Mouse (Mus musculus): ENCODE data around the gene Rab11fip3.

Gene Rab11fip3

DNA sequence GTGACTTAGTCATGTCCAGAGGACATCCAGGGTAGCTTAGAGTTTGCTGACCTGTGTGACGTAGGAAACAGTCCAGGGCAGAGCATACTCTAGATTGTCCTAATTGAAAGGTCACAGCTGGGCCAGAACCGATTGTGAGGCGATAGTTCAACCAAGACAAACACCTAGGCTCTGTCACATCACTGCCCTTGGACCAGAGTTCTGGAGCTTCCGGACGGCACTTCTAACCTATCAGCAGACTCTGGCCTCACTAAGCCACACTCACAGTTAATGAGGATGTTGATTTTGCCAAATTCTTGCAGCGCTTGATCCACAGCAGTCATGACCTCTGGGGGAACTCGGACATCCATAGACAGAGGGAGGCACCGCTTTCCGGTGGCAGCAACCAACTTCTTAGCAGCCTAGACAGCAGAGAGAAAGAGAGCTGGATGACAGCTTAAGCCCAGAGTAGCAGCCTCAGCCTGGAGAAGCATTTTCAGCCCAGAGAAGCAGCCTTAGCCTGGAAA is 17.8 kb upstream of the Rab11fip3 start:
- no peak for DNase-seq (ENCODE audit: low read depth)

DNA sequence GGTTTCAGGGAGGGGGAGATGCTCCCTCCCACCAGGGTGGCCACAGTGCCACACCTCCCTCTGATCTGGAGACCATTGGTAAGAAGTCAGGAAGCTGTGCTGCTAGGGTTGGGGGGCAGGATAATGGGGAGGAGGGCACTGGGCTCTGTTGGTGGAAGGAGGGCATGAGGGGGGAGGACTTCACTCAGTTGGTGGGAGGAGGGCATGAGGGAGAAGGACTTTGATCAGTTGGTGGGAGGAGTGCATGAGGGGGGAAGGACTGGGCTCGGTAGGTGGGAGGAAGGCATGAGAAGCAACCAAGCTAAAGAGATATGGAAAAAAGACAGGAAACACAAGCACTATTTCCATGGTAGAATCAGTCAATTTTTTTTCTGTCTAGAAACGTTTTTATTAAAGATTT is 11.5 kb upstream of the Rab11fip3 start:
- DNase-seq (ENCODE audit: low read depth): no peak

- no peak for DNase-seq (ENCODE audit: low read depth)
Measured at GRCm38 (mm10) chr17:26078851-26079250, 9.5 kb upstream of the Rab11fip3 start.

GRCm38 (mm10) chr17:26075246-26075645 is 5.9 kb upstream of the Rab11fip3 start:
- no peak for DNase-seq (ENCODE audit: low read depth)

GRCm38 (mm10) chr17:26070136-26070535 is 781 bp upstream of the Rab11fip3 start:
- DNase-seq (ENCODE audit: low read depth): peak; percentile 30

GRCm38 (mm10) chr17:26068024-26068830 is 1.1 kb downstream of the Rab11fip3 start:
- DNase-seq (ENCODE audit: low read depth): peak; percentile 39

- DNase-seq (ENCODE audit: low read depth): no peak
Measured at GRCm38 (mm10) chr17:26066488-26067020, 2.8 kb downstream of the Rab11fip3 start.

- DNase-seq (ENCODE audit: low read depth): no peak
Measured at GRCm38 (mm10) chr17:26064916-26065315, 4.4 kb downstream of the Rab11fip3 start.

- no peak for DNase-seq (ENCODE audit: low read depth)
Measured at GRCm38 (mm10) chr17:26057787-26058567, 11.4 kb downstream of the Rab11fip3 start.

DNA sequence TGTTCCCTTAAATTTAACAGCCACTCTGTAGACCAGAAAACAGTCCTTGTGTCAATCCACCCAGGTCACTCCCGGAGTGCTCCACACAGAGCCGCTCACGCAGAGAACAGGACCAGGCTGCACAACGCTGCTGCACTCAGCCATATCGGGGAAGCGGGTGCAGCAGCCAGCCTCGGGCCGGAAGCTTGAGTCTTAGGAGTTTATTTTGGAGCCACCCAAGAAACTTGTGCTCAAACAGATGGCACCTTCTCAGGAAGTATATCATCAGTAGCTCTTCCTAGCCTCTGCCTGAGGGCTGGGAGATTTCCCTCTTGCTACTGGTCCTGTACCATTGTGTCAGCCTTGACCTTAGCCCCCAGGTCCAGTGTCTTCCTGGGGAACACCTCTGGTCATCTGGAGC is 12.1 kb downstream of the Rab11fip3 start:
- DNase-seq (ENCODE audit: low read depth): no peak

DNA sequence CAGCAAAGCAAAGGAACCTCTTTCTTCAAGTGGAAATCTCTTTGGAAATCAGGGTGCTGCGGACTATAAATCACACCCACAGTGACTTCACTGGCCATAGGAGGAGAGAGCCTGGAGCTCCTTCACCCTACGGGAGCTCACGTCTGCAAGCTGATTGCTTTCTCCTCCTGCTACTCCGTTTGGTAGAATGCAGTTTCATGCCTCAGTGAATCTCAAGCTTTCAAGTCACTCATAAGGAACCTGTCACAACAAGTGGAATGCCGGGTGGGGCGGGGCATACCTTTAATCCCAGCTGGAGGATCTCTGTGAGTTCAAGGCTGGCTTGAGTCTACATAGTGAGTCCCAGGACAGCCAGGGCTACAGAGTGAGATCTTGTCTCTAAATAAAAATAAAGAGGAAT is 14.2 kb downstream of the Rab11fip3 start:
- DNase-seq (ENCODE audit: low read depth): no peak

GRCm38 (mm10) chr17:26054133-26054845 is 15.1 kb downstream of the Rab11fip3 start:
- no peak for DNase-seq (ENCODE audit: low read depth)

GRCm38 (mm10) chr17:26052706-26053105 is 16.6 kb downstream of the Rab11fip3 start:
- DNase-seq (ENCODE audit: low read depth): no peak

- DNase-seq (ENCODE audit: low read depth): no peak
Measured at GRCm38 (mm10) chr17:26052074-26052473, 17.3 kb downstream of the Rab11fip3 start.

DNA sequence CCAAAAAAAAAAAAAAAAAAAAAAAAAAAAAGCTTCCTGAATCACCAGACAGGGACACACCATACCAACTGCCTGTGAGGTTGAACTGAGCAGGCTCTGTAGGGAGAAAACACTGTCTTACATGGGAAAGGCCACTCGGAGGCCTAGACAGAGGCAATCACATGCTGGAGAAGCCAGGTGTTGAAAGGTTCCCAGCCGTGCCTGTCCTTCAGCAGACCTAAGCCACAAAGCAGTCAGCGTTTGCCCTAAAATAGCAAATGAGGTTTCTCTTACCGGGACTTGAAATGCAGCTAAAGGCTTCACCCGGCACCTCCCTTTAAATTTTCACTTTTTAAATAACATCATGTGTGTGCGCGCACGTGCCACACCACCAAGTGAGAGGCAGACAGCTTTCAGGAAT is 21.2 kb downstream of the Rab11fip3 start:
- no peak for DNase-seq (ENCODE audit: low read depth)

GRCm38 (mm10) chr17:26046253-26046997 is 22.9 kb downstream of the Rab11fip3 start:
- no peak for DNase-seq (ENCODE audit: low read depth)

DNA sequence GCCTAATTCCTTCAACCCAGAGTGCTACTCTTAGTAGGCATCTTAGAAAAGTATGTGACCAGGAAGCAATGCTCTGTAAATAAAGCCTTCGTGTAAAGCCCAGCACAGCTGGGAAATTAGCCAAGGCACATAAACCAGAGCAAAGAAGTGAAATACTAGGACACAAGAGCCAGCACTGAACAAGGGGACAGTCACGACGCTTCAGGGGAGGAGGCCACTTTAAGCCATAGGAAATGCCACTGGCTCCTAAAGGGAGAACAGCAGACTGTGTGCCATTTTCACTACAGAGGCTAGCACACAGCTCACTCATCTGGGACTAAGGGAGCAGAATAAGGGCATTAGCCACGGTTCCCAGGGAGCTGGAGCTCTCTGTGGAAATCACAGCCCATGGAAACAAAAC is 24.1 kb downstream of the Rab11fip3 start:
- DNase-seq (ENCODE audit: low read depth): no peak

DNA sequence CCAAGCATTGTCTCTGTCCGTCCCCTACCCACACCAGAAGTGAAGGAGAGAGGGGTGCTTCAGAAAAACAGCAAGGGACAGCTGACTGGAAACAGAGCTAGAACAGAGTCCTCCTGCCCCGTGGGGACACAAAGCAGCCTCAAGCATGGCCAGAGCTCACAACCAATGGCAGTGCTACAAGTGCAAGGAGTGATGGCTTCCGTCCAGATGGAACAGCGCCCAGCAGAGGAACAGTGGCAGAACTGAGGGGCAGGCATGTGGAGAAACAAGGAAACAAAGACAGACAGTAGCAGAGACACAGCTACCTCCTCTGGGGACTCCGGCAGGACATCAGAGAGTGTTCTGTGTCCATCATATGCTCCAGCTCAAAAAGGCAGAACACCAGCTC is 26.1 kb downstream of the Rab11fip3 start:
- DNase-seq (ENCODE audit: low read depth): no peak

- no peak for DNase-seq (ENCODE audit: low read depth)
Measured at GRCm38 (mm10) chr17:26042599-26043248, 26.6 kb downstream of the Rab11fip3 start.

DNA sequence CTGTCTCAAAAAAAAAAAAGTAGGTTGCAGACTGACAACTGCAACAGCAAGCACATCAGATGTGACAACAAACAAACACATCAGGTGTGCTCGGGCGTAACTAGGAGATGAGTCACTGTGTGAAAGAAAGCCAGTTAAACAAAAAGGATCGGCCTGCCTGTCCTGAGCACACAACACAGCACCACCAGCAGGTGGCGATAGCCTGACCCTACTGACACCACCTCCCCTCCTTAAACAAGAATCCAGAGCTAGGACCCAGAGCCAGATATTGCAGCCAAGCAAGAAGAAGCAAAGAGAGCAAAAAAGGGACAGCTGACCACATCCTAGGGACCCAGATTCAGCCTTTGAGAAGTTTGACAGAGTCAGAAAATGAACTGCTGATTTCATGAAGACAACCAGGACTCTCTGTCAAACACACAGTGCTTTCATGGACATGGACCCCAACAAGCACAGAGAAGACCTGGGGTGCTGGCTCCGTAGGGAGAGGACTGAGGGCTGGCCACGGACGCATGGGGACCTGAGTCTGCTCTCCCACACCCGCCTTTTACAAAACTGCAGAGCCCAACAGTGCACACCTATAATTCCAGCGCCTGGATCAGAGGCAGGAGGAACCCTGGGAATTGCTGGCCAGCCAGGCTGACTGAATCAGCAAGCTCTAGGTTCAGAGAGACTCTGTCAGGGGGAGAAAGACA is 28.1 kb downstream of the Rab11fip3 start:
- peak; percentile 76 for DNase-seq (ENCODE audit: low read depth)

Data from NIH3T3 (cell line).